Mouse (Mus musculus) heart, postnatal 25 days (tissue): ENCODE measurements around the gene Srpx. TPM values are rescaled to one million over a fixed set of nuclear protein-coding genes. Genes with fewer than 3 reads are reported as not detected.

Source experiments
- total RNA-seq, 2 experiments: library from RNA; stranded (reverse); gene quantifications; 2 replicates each; pipeline ENCODE4 v1.2.3; 2021

Srpx gene
- total RNA-seq, 2 experiments from 2014 or later: 4.2 to 4.4 TPM

Other genes with a start within 250 kb of the Srpx start
- gene Sytl5, start 232.1 kb downstream of the Srpx start, total RNA-seq: under 1 TPM; 0.31 to 0.45 TPM
- gene Rpgr, start 99.2 kb upstream of the Srpx start, total RNA-seq: 1 to 10 TPM; 2.3 to 3.5 TPM
- gene Otc, start 134.6 kb upstream of the Srpx start, total RNA-seq: not detected